Mouse (Mus musculus): ENCODE measurements around the gene Adarb2. TPM values are rescaled to one million over a fixed set of nuclear protein-coding genes. Genes with fewer than 3 reads are reported as not detected.

Adarb2 gene
- total and polyA plus RNA-seq, 3 experiments, result 0.42 to 0.57 TPM; not detected in 1

DNA sequence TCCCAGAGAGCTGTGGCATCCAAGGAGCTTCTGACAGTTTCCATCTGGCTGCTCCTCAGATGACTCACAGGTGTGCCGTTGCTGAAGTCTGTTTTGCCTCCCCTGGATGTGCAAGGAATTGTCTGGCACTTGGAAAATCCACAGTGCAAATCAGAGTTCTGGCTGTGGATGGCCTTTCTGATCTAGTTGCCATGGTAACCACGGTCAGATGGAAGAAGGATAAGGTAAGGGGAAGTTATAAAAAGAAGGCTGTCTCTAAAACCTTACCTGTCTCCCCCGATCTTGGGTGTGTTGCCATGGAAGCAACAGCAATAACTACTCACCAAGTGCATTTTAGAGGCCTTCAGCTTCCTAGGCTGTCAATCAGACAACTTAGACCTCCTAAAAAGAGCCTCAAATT lies 273.6 kb downstream of the Adarb2 start:
- Histone ChIP-seq H3K27ac (ENCODE audit: control insufficient read depth, low read depth, low read length) (no peak overlapping the region), H3K79me2 (ENCODE audit: control insufficient read depth, insufficient read depth, low read length, poor library complexity) (no peaks in the 10 kb centered on the region), H3K4me3 (ENCODE audit: control insufficient read depth in 1 of 2, insufficient read depth in 1 of 2, low read depth in 2 of 2, low read length in 2 of 2) (no peak overlapping the region), H3K36me3 (ENCODE audit: control insufficient read depth in 1 of 2, insufficient read depth in 2 of 2, low read length in 2 of 2) (no peaks in the 10 kb centered on the region), H3K4me1 (ENCODE audit: control insufficient read depth in 1 of 2, insufficient read depth in 2 of 2, low read length in 2 of 2) (peaks cover 0 to 2% of the 10 kb centered on the region in 2 experiments; a peak in 1 of 4 replicates), H3K9ac (ENCODE audit: control insufficient read depth, low read depth, low read length, poor library complexity, severe bottlenecking) (no peak overlapping the region), H3K9me3 (replicated peaks; ENCODE audit: insufficient read depth, low read length) (no peaks in the 10 kb centered on the region), H3K27me3 (ENCODE audit: control insufficient read depth in 1 of 2, insufficient read depth in 2 of 2, low read length in 2 of 2) (peaks cover 2 to 4% of the 10 kb centered on the region in 2 experiments; a peak in 3 of 4 replicates)
- TF ChIP-seq EP300 (IDR thresholded peaks at IDR 0.05; ENCODE audit: low read depth in 1 of 2, low read length in 2 of 2) (no peak), ZNF384 (IDR thresholded peaks at IDR 0.05; ENCODE audit: low read depth, low read length) (no peak), CHD1 (IDR thresholded peaks at IDR 0.05; ENCODE audit: low read depth, low read length) (no peak), GABPA (IDR thresholded peaks at IDR 0.05; ENCODE audit: low read depth, low read length) (no peak), ETS1 (IDR thresholded peaks at IDR 0.05; ENCODE audit: low read depth, low read length) (no peak)
- no peak for DNase-seq (ENCODE audit: low read depth, low spot score)

DNA sequence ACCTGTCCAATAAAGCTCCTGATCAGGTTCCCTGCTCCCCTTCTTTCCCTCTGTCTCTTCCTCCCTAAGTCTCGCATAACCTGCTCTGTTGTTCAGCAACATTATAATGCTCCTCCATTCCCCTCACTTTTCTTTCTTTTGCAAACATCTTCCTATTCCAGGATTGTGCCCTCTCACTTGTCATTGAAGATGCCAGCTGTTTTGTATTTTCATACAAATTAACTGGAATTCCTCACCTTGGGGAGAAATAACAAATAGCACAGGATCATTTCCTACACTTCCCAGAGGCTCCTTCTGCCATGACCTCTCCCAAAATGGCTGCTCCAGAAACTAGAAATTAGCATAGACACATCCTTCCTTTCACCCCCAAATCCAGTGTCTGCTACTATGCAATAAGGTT lies 276.1 kb downstream of the Adarb2 start:
- H3K27me3 ChIP-seq (ENCODE audit: control insufficient read depth in 1 of 2, insufficient read depth in 2 of 2, low read length in 2 of 2), result peaks cover 4 to 5% of the 10 kb centered on the region in 2 experiments
- DNase-seq (ENCODE audit: low read depth, low spot score), result no peak
- no peaks in the 10 kb centered on the region for H3K9me3 ChIP-seq (replicated peaks; ENCODE audit: insufficient read depth, low read length)
- TF ChIP-seq POLR2A (IDR thresholded peaks at IDR 0.05; ENCODE audit: control insufficient read depth in 1 of 2, insufficient read depth in 1 of 2, low read depth in 1 of 2, low read length in 2 of 2, poor library complexity in 1 of 2) (no peak), MYB (IDR thresholded peaks at IDR 0.05; ENCODE audit: low read depth, low read length) (no peak), ZC3H11A (IDR thresholded peaks at IDR 0.05; ENCODE audit: low read depth, low read length) (no peak), UBTF (IDR thresholded peaks at IDR 0.05; ENCODE audit: borderline replicate concordance, insufficient read depth, low read depth, low read length) (no peak), ZMIZ1 (IDR thresholded peaks at IDR 0.05; ENCODE audit: low read depth, low read length) (no peak), SIN3A (IDR thresholded peaks at IDR 0.05; ENCODE audit: low read length) (no peak), CHD2 (IDR thresholded peaks at IDR 0.05; ENCODE audit: low read length) (no peak), GABPA (IDR thresholded peaks at IDR 0.05; ENCODE audit: low read depth, low read length) (no peak), E2F4 (IDR thresholded peaks at IDR 0.05; ENCODE audit: borderline replicate concordance, low read depth, low read length) (no peak), TAL1 (IDR thresholded peaks at IDR 0.05; ENCODE audit: low read length) (no peak), MYC (IDR thresholded peaks at IDR 0.05; ENCODE audit: low read depth, low read length) (no peak), MAFK (IDR thresholded peaks at IDR 0.05; ENCODE audit: borderline replicate concordance, low read depth, low read length) (no peak), MEF2A (IDR thresholded peaks at IDR 0.05; ENCODE audit: extremely low read depth, insufficient replicate concordance, low read depth, low read length, poor library complexity, severe bottlenecking) (no peak), USF2 (IDR thresholded peaks at IDR 0.05; ENCODE audit: borderline replicate concordance in 1 of 2, insufficient read depth in 1 of 2, low read depth in 1 of 2, low read length in 2 of 2) (no peak), SMC3 (IDR thresholded peaks at IDR 0.05; ENCODE audit: low read depth, low read length) (no peak), ETS1 (IDR thresholded peaks at IDR 0.05; ENCODE audit: low read depth, low read length) (no peak), BHLHE40 (IDR thresholded peaks at IDR 0.05; ENCODE audit: borderline replicate concordance, low read depth, low read length) (no peak), POLR2AphosphoS2 (IDR thresholded peaks at IDR 0.05; ENCODE audit: low read length) (no peak)
- H3K9ac ChIP-seq (ENCODE audit: control insufficient read depth, low read depth, low read length, poor library complexity, severe bottlenecking), result no peak overlapping the region
- no peaks in the 10 kb centered on the region for H3K36me3 ChIP-seq (ENCODE audit: control insufficient read depth in 1 of 2, insufficient read depth in 2 of 2, low read length in 2 of 2)
- H3K27ac ChIP-seq (ENCODE audit: control insufficient read depth, low read depth, low read length), result no peak overlapping the region
- H3K79me2 ChIP-seq (ENCODE audit: control insufficient read depth, insufficient read depth, low read length, poor library complexity), result no peaks in the 10 kb centered on the region
- H3K4me1 ChIP-seq (ENCODE audit: control insufficient read depth in 1 of 2, insufficient read depth in 2 of 2, low read length in 2 of 2), result peaks cover 0 to 2% of the 10 kb centered on the region in 2 experiments; a peak in 1 of 4 replicates
- H3K4me3 ChIP-seq (ENCODE audit: control insufficient read depth in 1 of 2, insufficient read depth in 1 of 2, low read depth in 2 of 2, low read length in 2 of 2), result no peak overlapping the region
